Mouse (Mus musculus): ENCODE measurements around the gene Myo15b. TPM values are rescaled to one million over a fixed set of nuclear protein-coding genes. Genes with fewer than 3 reads are reported as not detected.
A peak's percentile ranks its signal among the peaks of the same experiment; 100 is the strongest.

Gene Myo15b
- polyA plus RNA-seq, 1 experiment from 2014 or later, result 1.5 TPM

DNA sequence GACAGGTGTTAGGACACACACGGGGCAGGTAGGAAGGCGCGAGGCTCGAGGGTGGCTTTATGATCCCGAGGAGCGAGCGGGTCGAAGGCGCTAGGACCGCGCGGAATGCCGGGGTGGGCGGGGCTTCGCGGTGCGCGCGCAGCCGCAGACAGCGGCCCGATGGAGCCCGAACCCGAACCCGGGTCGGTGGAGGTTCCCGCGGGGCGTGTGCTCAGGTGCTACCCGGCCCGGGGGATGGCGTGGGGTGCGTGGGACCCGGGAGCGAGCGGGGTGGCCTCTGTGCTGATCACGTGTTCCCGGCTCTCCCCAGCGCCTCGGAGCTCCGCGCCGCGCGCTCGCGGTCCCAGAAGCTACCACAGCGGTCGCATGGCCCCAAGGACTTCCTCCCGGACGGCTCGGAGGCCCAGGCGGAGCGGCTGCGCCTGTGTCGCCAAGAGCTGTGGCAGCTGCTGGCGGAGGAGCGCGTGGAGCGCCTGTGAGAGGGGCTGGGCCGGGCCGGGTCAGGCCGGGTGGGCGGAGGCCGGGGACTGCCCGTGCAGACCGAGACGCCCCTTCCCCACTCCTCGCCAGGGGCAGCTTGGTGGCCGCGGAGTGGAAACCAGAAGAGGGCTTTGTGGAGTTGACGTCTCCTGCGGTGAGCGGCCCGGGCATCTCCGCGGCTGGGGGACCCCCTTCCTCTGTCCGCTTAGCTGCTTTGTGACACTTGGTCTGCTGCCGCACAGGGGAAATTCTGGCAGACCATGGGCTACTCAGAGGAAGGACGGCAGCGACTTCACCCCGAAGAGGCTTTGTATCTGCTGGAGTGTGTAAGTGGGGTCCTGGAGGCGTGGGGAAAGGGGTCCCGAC lies 43.4 kb upstream of the Myo15b start, which contains the start of gene Tsen54:
Tsen54 (plus strand) TSS at position 120 of the 846 bp plus-strand sequence.
- H3K4me1 ChIP-seq (ENCODE audit: control insufficient read depth, low read depth, low read length), result peaks cover 34% of the 10 kb centered on the region

DNA sequence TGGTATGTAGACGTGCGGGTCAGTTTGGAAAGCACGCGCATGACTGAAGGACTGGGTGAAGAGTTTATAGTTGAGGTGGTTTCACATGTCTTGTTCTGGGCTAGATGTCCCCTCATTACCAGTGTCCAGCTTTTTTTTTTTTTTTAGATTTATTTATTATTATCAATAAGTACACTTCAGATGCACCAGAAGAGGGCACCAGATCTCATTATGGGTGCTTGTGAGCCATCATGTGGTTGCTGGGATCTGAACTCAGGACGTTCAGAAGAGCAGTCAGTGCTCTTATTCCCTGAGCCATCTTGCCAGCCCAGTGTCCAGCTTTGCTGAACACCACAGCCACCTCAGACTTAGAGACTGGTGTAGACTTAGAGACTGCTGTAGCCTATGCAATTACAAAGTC lies 40.9 kb upstream of the Myo15b start:
- Histone ChIP-seq H3K4me2 (ENCODE audit: low read depth, low read length) (no peak overlapping the region), H3K9ac (ENCODE audit: low read depth, low read length) (no peak overlapping the region), H3K27me3 (ENCODE audit: control insufficient read depth, insufficient read depth, low read depth, low read length) (no peaks in the 10 kb centered on the region), H3K27ac (ENCODE audit: low read length) (no peak overlapping the region), H3K36me3 (ENCODE audit: control insufficient read depth, insufficient read depth) (no peaks in the 10 kb centered on the region; the same call in 1 of the 2 replicates), H3K4me3 (ENCODE audit: low read depth, low read length) (no peak overlapping the region), H3K4me1 (ENCODE audit: control insufficient read depth, low read depth, low read length) (peaks cover 20% of the 10 kb centered on the region), H3K9me3 (replicated peaks; ENCODE audit: control insufficient read depth, low read length) (no peaks in the 10 kb centered on the region)
- 78% methylated on average over 5 of the region's 5 CpGs for WGBS (ENCODE audit: insufficient replicate concordance)
- no peak for ATAC-seq (ENCODE audit: low read depth)

More for the DNA sequence above, 43.4 kb upstream of the Myo15b start, which contains the start of gene Tsen54:
- H3K36me3 ChIP-seq (ENCODE audit: control insufficient read depth, insufficient read depth), result no peaks in the 10 kb centered on the region; the same call in 1 of the 2 replicates
- peak within 1 kb of the TSS; percentile 99 for H3K4me2 ChIP-seq (ENCODE audit: low read depth, low read length)
- peak; percentile 57 for ATAC-seq (ENCODE audit: low read depth)
- H3K9ac ChIP-seq (ENCODE audit: low read depth, low read length), result peak within 1 kb of the TSS; percentile 86
- H3K9me3 ChIP-seq (replicated peaks; ENCODE audit: control insufficient read depth, low read length), result no peaks in the 10 kb centered on the region
- H3K27ac ChIP-seq (ENCODE audit: low read length), result peak within 1 kb of the TSS; percentile 66
- peak within 1 kb of the TSS; percentile 85 for H3K4me3 ChIP-seq (ENCODE audit: low read depth, low read length)
- H3K27me3 ChIP-seq (ENCODE audit: control insufficient read depth, insufficient read depth, low read depth, low read length), result no peaks in the 10 kb centered on the region
- WGBS (ENCODE audit: insufficient replicate concordance), result 1% methylated on average over 84 of the region's 84 CpGs

DNA sequence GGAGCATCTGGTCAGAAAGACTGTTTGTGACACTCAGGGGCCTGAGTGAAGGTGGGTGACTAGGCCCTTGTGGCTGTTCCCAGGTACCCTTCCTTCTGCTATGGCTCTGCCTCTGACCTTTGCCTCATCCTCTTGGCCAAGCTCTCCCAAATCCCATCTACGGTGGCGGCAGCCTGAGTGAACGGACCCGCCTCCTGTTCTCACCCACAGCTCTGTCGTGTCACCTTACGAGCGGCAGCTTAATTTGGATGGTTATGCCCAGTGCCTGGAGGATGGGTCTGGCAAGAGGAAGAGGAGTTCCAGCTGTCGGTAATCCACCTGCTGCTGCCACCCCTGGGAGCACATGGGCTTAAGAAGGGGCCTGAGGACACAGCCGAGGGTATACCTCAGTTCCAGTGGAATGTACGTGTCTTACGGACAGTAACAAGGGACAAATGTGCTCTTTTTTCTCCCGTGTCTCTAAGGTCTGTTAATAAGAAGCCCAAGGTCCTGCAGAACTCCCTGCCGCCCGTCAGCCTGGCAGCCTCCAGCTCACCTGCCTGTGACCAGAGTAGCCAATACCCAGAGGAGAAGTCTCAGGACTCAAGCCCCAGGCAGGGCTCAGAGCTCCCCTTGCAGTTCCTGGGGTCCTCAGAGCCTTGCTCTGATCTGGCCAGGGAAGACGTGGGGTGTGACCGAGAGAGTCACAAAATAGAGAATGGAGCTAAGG lies 38.1 kb upstream of the Myo15b start:
- no peaks in the 10 kb centered on the region for H3K9me3 ChIP-seq (replicated peaks; ENCODE audit: control insufficient read depth, low read length)
- peaks cover 22% of the 10 kb centered on the region for H3K4me1 ChIP-seq (ENCODE audit: control insufficient read depth, low read depth, low read length)
- no peak overlapping the region for H3K4me3 ChIP-seq (ENCODE audit: low read depth, low read length)
- no peaks in the 10 kb centered on the region for H3K27me3 ChIP-seq (ENCODE audit: control insufficient read depth, insufficient read depth, low read depth, low read length)
- no peak overlapping the region for H3K27ac ChIP-seq (ENCODE audit: low read length)
- no peak overlapping the region for H3K9ac ChIP-seq (ENCODE audit: low read depth, low read length)
- 84% methylated on average over 16 of the region's 16 CpGs for WGBS (ENCODE audit: insufficient replicate concordance)
- ATAC-seq (ENCODE audit: low read depth), result no peak
- no peaks in the 10 kb centered on the region; the same call in 1 of the 2 replicates for H3K36me3 ChIP-seq (ENCODE audit: control insufficient read depth, insufficient read depth)
- no peak overlapping the region for H3K4me2 ChIP-seq (ENCODE audit: low read depth, low read length)

DNA sequence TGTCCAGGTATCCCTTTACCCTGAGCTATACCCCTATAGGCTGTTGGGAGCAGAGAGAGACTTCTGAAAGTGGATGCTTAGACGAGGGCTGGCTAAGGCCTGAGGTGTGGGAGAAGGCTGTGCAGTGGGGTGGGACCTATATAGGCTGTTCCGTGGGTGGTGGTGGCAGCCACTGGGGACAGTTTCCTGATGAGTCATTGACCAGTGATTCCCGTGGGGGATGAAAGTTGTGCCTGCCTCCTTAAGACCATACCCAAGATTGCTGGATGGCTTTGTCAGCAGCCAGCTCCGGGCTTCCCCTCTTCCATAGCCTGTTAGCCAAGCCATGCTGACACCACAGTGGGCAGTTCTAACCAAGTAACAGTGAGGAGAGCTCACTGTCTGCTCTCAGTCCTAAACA lies 37.2 kb upstream of the Myo15b start:
- no peaks in the 10 kb centered on the region; the same call in 1 of the 2 replicates for H3K36me3 ChIP-seq (ENCODE audit: control insufficient read depth, insufficient read depth)
- H3K4me1 ChIP-seq (ENCODE audit: control insufficient read depth, low read depth, low read length), result peaks cover 15% of the 10 kb centered on the region
- H3K27me3 ChIP-seq (ENCODE audit: control insufficient read depth, insufficient read depth, low read depth, low read length), result no peaks in the 10 kb centered on the region
- no peak overlapping the region for H3K9ac ChIP-seq (ENCODE audit: low read depth, low read length)
- no peak for ATAC-seq (ENCODE audit: low read depth)
- WGBS (ENCODE audit: insufficient replicate concordance), result 49% methylated on average over 4 of the region's 4 CpGs
- no peak overlapping the region for H3K27ac ChIP-seq (ENCODE audit: low read length)
- no peak overlapping the region for H3K4me2 ChIP-seq (ENCODE audit: low read depth, low read length)
- no peaks in the 10 kb centered on the region for H3K9me3 ChIP-seq (replicated peaks; ENCODE audit: control insufficient read depth, low read length)
- no peak overlapping the region for H3K4me3 ChIP-seq (ENCODE audit: low read depth, low read length)

DNA sequence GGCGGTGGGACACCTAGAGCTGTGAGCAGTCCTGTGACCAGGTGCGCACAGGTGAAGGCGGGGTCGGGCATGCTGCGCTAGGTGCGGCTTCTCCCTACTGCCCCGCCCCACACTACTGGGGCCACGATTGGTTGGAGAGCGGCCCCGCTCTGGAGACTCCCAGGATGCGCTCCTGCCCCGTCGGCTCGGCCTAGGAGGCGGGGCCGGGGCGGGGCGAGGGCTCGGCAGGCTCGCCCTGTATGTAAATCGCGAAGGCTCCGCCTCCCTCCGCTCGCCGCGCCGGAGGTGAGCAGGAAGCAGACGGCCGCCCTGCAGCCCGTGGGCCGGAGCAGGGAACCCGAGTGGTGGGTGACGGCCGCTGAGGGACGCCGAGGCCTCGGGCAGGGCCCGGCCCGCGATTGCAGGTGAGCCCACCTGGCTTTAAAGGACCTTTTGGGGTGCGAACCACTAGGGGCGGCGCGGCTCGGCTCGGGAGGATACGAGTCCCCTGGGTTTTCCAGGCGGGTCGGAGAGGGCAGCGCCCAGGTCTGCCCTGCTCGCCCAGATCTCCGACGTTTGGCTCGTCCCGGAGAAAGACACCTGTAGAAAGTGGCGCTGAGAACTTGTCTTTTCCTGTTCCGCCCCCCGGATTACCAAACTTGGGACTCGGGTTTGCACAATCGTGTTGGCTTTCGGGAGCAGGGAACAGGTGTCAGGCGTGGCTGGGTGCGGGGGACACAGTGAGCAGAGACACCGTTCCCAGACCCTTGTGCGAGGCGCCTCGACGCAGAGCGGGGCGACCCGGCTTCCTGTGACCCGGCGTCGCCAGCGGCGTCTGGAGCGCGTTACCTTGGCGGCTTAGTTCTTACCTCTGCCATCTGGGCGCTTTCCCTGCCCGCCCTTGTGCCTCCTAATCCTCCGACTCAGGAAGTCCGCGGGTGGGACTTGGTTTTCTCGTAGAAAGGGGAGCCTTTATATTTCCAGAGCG lies 34.1 kb upstream of the Myo15b start, which contains the start of gene Llgl2:
Llgl2 (plus strand) TSS at position 276 of the 967 bp plus-strand sequence.
- peak within 1 kb of the TSS; percentile 89 for H3K4me2 ChIP-seq (ENCODE audit: low read depth, low read length)
- WGBS (ENCODE audit: insufficient replicate concordance), result under 1% methylated on average over 75 of the region's 87 CpGs
- H3K27ac ChIP-seq (ENCODE audit: low read length), result peak within 1 kb of the TSS; percentile 69
- H3K4me1 ChIP-seq (ENCODE audit: control insufficient read depth, low read depth, low read length), result peaks cover 24% of the 10 kb centered on the region
- ATAC-seq (ENCODE audit: low read depth), result peak; percentile 97
- H3K9me3 ChIP-seq (replicated peaks; ENCODE audit: control insufficient read depth, low read length), result no peaks in the 10 kb centered on the region
- peak within 1 kb of the TSS; percentile 83 for H3K4me3 ChIP-seq (ENCODE audit: low read depth, low read length)
- no peaks in the 10 kb centered on the region; the same call in 1 of the 2 replicates for H3K36me3 ChIP-seq (ENCODE audit: control insufficient read depth, insufficient read depth)
- H3K9ac ChIP-seq (ENCODE audit: low read depth, low read length), result peak within 1 kb of the TSS; percentile 79
- no peaks in the 10 kb centered on the region for H3K27me3 ChIP-seq (ENCODE audit: control insufficient read depth, insufficient read depth, low read depth, low read length)

DNA sequence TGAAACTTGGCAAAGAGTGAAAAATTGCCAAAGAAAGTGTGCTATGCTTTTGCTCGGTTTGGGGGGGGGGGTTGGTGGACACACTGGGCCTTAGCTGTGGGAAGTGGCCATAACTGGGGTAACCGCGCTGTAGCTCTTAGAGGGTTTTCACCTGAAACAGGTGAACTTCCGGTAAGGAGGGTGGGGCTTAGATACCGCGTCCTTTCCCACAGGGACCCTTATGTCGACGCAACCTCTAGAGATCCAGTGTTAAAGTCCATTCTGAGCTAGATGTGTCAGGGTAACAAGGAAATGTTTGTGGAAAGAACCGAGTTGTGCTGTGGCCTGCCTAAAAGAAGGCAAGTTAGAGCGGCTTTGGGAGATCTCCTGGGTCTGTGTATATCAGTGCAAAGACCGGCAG lies 33.4 kb upstream of the Myo15b start:
- Histone ChIP-seq H3K27ac (ENCODE audit: low read length) (peak overlapping the region; percentile 69), H3K4me2 (ENCODE audit: low read depth, low read length) (peak overlapping the region; percentile 89), H3K4me1 (ENCODE audit: control insufficient read depth, low read depth, low read length) (peaks cover 27% of the 10 kb centered on the region), H3K4me3 (ENCODE audit: low read depth, low read length) (peak overlapping the region; percentile 83), H3K27me3 (ENCODE audit: control insufficient read depth, insufficient read depth, low read depth, low read length) (no peaks in the 10 kb centered on the region), H3K9me3 (replicated peaks; ENCODE audit: control insufficient read depth, low read length) (no peaks in the 10 kb centered on the region), H3K36me3 (ENCODE audit: control insufficient read depth, insufficient read depth) (no peaks in the 10 kb centered on the region; the same call in 1 of the 2 replicates), H3K9ac (ENCODE audit: low read depth, low read length) (peak overlapping the region; percentile 79)
- ATAC-seq (ENCODE audit: low read depth), result no peak
- 21% methylated on average over 11 of the region's 11 CpGs for WGBS (ENCODE audit: insufficient replicate concordance)

DNA sequence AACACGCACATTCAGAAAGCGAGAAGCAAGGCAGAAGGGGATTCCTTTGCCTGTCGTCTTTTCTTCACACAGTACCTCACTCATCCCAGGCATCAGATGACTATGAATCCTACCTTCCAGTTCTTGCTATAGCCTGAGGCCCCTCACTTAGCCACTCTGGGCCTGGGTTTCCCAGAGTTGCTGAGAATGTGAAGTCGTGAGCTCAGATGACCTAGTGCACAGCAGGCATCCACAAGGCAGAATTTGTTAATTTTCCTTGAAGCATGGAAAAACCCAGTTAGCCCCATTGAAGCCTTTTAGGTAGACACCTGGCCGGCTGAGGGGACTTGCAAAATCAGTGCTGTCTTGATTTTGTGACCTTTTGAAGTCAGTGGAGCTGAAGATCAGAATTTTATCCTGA lies 31.7 kb upstream of the Myo15b start:
- H3K4me1 ChIP-seq (ENCODE audit: control insufficient read depth, low read depth, low read length), result peaks cover 35% of the 10 kb centered on the region
- H3K4me2 ChIP-seq (ENCODE audit: low read depth, low read length), result no peak overlapping the region
- no peaks in the 10 kb centered on the region for H3K9me3 ChIP-seq (replicated peaks; ENCODE audit: control insufficient read depth, low read length)
- H3K36me3 ChIP-seq (ENCODE audit: control insufficient read depth, insufficient read depth), result no peaks in the 10 kb centered on the region; the same call in 1 of the 2 replicates
- H3K9ac ChIP-seq (ENCODE audit: low read depth, low read length), result no peak overlapping the region
- no peak overlapping the region for H3K27ac ChIP-seq (ENCODE audit: low read length)
- 63% methylated on average over 5 of the region's 5 CpGs for WGBS (ENCODE audit: insufficient replicate concordance)
- no peak for ATAC-seq (ENCODE audit: low read depth)
- H3K27me3 ChIP-seq (ENCODE audit: control insufficient read depth, insufficient read depth, low read depth, low read length), result no peaks in the 10 kb centered on the region
- no peak overlapping the region for H3K4me3 ChIP-seq (ENCODE audit: low read depth, low read length)

DNA sequence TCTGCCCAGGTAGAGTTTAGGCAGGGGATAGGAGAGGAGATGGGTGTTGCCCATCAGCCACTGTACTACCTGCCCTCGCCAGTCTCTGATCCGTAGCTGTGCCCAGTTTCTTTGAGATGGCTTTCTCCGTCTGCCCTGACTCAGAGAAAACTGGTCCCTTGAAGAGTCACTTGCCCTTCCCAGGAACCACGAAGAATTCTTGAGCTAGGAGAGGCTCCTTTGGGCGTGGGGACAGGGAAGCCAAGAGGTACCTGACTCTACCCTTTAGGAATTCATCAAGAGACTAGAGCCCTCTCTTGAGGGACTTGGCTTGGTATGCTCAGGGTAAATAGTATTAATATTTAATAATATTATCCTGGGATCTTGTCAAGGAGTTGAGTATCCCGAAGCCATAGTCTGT lies 30.6 kb upstream of the Myo15b start:
- H3K27ac ChIP-seq (ENCODE audit: low read length), result no peak overlapping the region
- 64% methylated on average over 6 of the region's 6 CpGs for WGBS (ENCODE audit: insufficient replicate concordance)
- no peaks in the 10 kb centered on the region for H3K9me3 ChIP-seq (replicated peaks; ENCODE audit: control insufficient read depth, low read length)
- no peaks in the 10 kb centered on the region for H3K36me3 ChIP-seq (ENCODE audit: control insufficient read depth, insufficient read depth)
- H3K9ac ChIP-seq (ENCODE audit: low read depth, low read length), result no peak overlapping the region
- peaks cover 43% of the 10 kb centered on the region for H3K4me1 ChIP-seq (ENCODE audit: control insufficient read depth, low read depth, low read length)
- ATAC-seq (ENCODE audit: low read depth), result no peak
- H3K4me3 ChIP-seq (ENCODE audit: low read depth, low read length), result no peak overlapping the region
- H3K4me2 ChIP-seq (ENCODE audit: low read depth, low read length), result no peak overlapping the region
- H3K27me3 ChIP-seq (ENCODE audit: control insufficient read depth, insufficient read depth, low read depth, low read length), result no peaks in the 10 kb centered on the region
